Mouse (Mus musculus): ENCODE results near the gene Klhl29.

DNA sequence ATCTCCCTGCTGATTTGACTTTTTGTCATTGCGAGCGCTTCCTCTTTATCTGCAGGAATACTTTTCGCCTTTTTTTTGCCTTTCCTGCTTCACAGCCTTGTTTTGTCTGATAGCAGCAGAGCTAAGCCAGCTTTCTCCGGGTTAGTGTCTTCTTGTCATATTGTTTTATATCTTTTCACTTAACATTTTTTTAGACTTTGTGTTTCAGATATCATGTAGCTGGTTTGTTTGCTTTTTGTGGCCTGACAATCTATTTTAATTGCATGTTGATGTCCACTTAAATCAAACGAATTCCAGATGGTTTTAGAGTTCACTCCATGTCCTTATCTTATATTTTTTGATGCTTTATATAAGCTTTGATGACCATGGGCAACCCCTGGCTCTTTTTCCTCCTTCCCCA lies 21.9 kb upstream of the Klhl29 start:
- TF ChIP-seq CTCF (conservative IDR thresholded peaks at IDR 0.05; ENCODE audit: low read length) (no peak), POU5F1 (IDR thresholded peaks at IDR 0.05; ENCODE audit: borderline replicate concordance, low read length) (no peak), NANOG (IDR thresholded peaks at IDR 0.05; ENCODE audit: borderline replicate concordance, low read length) (no peak)

All from E14TG2a.4 (cell line).